Mouse (Mus musculus) lung, adult 2 months (tissue): ENCODE results near the gene Rpl31.

Source experiments
- CTCF ChIP-seq: fragments of 200-500 bp; IDR thresholded peaks from 2 replicates; pipeline ENCODE4 v1.5.1; 2011; ENCODE audit warnings: mild to moderate bottlenecking, low read length, control low read depth; ENCODE audit not compliant: insufficient read depth
- POLR2A ChIP-seq: fragments of 200-500 bp; IDR thresholded peaks from 2 replicates; pipeline ENCODE4 v1.6.1; 2011; ENCODE audit warnings: low read depth, mild to moderate bottlenecking, control low read depth, low read length, borderline replicate concordance; ENCODE audit errors: extremely low read depth

GRCm38 (mm10) chr1:39367045-39367444, 597 bp upstream of the Rpl31 start:
- TF ChIP-seq CTCF (no peak), POLR2A (no peak)
